Comparison of ENCODE assay signal across 23 mouse cellular contexts in the genomic region with DNA sequence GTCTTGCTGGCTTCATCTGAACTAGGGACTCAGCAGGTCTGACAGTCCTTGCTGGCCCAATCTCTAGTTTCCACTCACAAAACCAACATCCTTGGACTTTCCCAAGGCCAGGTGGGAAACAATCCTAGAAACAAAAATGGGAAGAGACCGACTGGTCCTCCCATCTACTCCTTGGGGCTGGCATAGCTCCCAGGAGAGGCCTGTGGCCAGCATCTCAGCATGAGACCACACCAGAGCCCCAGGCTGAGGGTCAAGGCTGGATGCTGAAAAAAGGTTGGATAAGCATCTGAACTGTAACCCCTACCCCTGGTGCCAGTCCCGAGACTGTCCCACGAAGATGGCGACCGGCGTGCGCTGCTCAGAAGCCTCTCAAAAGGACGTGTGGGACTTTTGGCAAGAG. TPM values are rescaled to one million over a fixed set of nuclear protein-coding genes. Genes with fewer than 3 reads are reported as not detected.
DNase-seq lines count a peak whose midpoint lies in the region; ATAC-seq and TF ChIP-seq lines count a peak whose summit lies in the region.
"Had no signal": no experiment of that assay in that cellular context is flagged by ENCODE, and none has a peak within 500 bp of the region (broad histone marks: within the 10 kb centered on the region; RNA-seq: fewer than 3 reads in every experiment).

No protein-coding gene starts in this region.

- H3K36me3 ChIP-seq in kidney, embryonic 15.5 days = peaks cover 100% of the 10 kb centered on the region

- no peak overlapping the region for H3K4me2 ChIP-seq in kidney, embryonic 15.5 days
- H3K4me2 ChIP-seq: embryonic facial prominence, embryonic 12.5 days; forebrain, embryonic 15.5 days; heart, embryonic 13.5 days; hindbrain, embryonic 12.5 days had no signal

- TF ChIP-seq CTCF in cerebellum, adult 2 months (IDR thresholded peaks at IDR 0.05; ENCODE audit: borderline replicate concordance, insufficient read depth, low read depth, low read length) = no peak

- no peak overlapping the region for H3K27ac ChIP-seq in cerebellum, adult 2 months (ENCODE audit: insufficient read depth, low read length)
- no peak overlapping the region for H3K27ac ChIP-seq in kidney, embryonic 15.5 days
- H3K27ac ChIP-seq: embryonic facial prominence, embryonic 12.5 days; forebrain, embryonic 15.5 days; gastrocnemius, adult 2 months; heart, embryonic 13.5 days; hindbrain, embryonic 12.5 days had no signal

- H3K27me3 ChIP-seq in cerebellum, adult 2 months (ENCODE audit: control insufficient read depth, insufficient read depth, low read length) = no peaks in the 10 kb centered on the region
- no peaks in the 10 kb centered on the region for H3K27me3 ChIP-seq in kidney, embryonic 15.5 days
- H3K27me3 ChIP-seq: embryonic facial prominence, embryonic 12.5 days; forebrain, embryonic 15.5 days; heart, embryonic 13.5 days; hindbrain, embryonic 12.5 days had no signal

- intact Hi-C loops in left cerebral cortex, postnatal 10 days (cut with DNase I) = no loop called here

- no peak for ATAC-seq in kidney, embryonic 15.5 days (replicated peaks; ENCODE audit: low FRiP score)
- ATAC-seq: CD4-positive, CD25-positive, alpha-beta regulatory T cell, adult 4 months; forebrain, embryonic 15.5 days; hindbrain, embryonic 16.5 days; inflammation-experienced regulatory T-cells, adult 6 months; intestine, postnatal 0 days had no signal

- no peak for TF ChIP-seq POLR2A in cerebellum, adult 2 months (IDR thresholded peaks at IDR 0.05; ENCODE audit: borderline replicate concordance, insufficient read depth, low read length)

- no peak overlapping the region for H3K9ac ChIP-seq in kidney, embryonic 15.5 days
- H3K9ac ChIP-seq: embryonic facial prominence, embryonic 12.5 days; forebrain, embryonic 15.5 days; heart, embryonic 13.5 days; hindbrain, embryonic 12.5 days had no signal

- DNase-seq in cerebellum, adult 11 months = peak; percentile 39
- no peak for DNase-seq in cerebellum, postnatal 4 days (ENCODE audit: low spot score in 2 of 2)
- peak; percentile 66 to 71 for DNase-seq in cerebellum, adult 2 months
- DNase-seq in cerebellum, postnatal 10 days = peak; percentile 43 to 61
- no peak for DNase-seq in natural killer cell, adult 2 months (ENCODE audit: low spot score in 2 of 2)
- DNase-seq in left cerebral cortex, postnatal 10 days (ENCODE audit: extremely low spot score in 1 of 2, low spot score in 2 of 2) = no peak
- DNase-seq: adrenal gland, adult 8-10 months; adrenal gland, postnatal 36 days; B cell, adult 2 months; gastrocnemius, adult 2 months; gastrocnemius, postnatal 25 days; heart, postnatal 4 days; kidney, adult 9 months had no signal

- no peak overlapping the region for H3K4me3 ChIP-seq in cerebellum, adult 2 months (replicated peaks; ENCODE audit: insufficient read depth, low read depth, low read length)
- no peak overlapping the region for H3K4me3 ChIP-seq in kidney, embryonic 15.5 days (replicated peaks)
- H3K4me3 ChIP-seq: embryonic facial prominence, embryonic 12.5 days; forebrain, embryonic 15.5 days; gastrocnemius, adult 2 months; heart, embryonic 13.5 days; hindbrain, embryonic 12.5 days had no signal

- peaks cover 11% of the 10 kb centered on the region; the same call in 1 of the 2 replicates for H3K4me1 ChIP-seq in cerebellum, adult 2 months (ENCODE audit: control insufficient read depth, insufficient read depth, low read length)
- no peaks in the 10 kb centered on the region for H3K4me1 ChIP-seq in kidney, embryonic 15.5 days
- H3K4me1 ChIP-seq: embryonic facial prominence, embryonic 12.5 days; forebrain, embryonic 15.5 days; hindbrain, embryonic 12.5 days had no signal

- 34% methylated on average over 8 of the region's 8 CpGs for WGBS in cerebellum, adult 2 months
- WGBS in kidney, embryonic 15.5 days = 93% methylated on average over 8 of the region's 8 CpGs

- H3K9me3 ChIP-seq in kidney, embryonic 15.5 days (replicated peaks) = no peaks in the 10 kb centered on the region
- H3K9me3 ChIP-seq: embryonic facial prominence, embryonic 12.5 days; forebrain, embryonic 15.5 days; G1E; heart, embryonic 13.5 days; hindbrain, embryonic 12.5 days had no signal

RNA-seq across cellular contexts. Expression of gene Akap8, which starts 8.2 kb away (rescaled TPM):
- polyA plus RNA-seq in cerebellum, adult 2 months (2012; rRNA removed) = 117 and 127 TPM in 2 replicates
- polyA plus RNA-seq in kidney, embryonic 15.5 days (2015; fragmentation: Nextera tagmentation; extraction: Ambion mirVana) = 117 and 119 TPM in 2 replicates
- total RNA-seq in left cerebral cortex, postnatal 10 days (2021) = 10 to 100 TPM; 90.9 to 94.2 TPM

RNA-seq across cellular contexts. Expression of gene Brd4, which starts 28.3 kb away (rescaled TPM):
- polyA plus RNA-seq in cerebellum, adult 2 months (2012; rRNA removed) = 54.5 and 55.0 TPM in 2 replicates
- 100 and 101 TPM in 2 replicates for polyA plus RNA-seq in kidney, embryonic 15.5 days (2015; fragmentation: Nextera tagmentation; extraction: Ambion mirVana)
- 100 to 1,000 TPM; 115 to 123 TPM for total RNA-seq in left cerebral cortex, postnatal 10 days (2021)

RNA-seq across cellular contexts. Expression of gene Akap8l, which starts 37.6 kb away (rescaled TPM):
- polyA plus RNA-seq in cerebellum, adult 2 months (2012; rRNA removed) = 279 and 287 TPM in 2 replicates
- polyA plus RNA-seq in kidney, embryonic 15.5 days (2015; fragmentation: Nextera tagmentation; extraction: Ambion mirVana) = 109 and 128 TPM in 2 replicates
- 100 to 1,000 TPM; 128 to 135 TPM for total RNA-seq in left cerebral cortex, postnatal 10 days (2021)

Comparison
In these comparisons a context has a peak if more than half of its experiments do, and no peak if none do; other contexts are left out.
1. DNase-seq: peak in cerebellum, adult 11 months (single experiment), cerebellum, adult 2 months (2 of 2) and cerebellum, postnatal 10 days (2 of 2); none in cerebellum, postnatal 4 days (0 of 2), natural killer cell, adult 2 months (0 of 2) and left cerebral cortex, postnatal 10 days (0 of 2).